Mouse (Mus musculus) cerebral cortex, adult 2 months (tissue): ENCODE measurements around the gene Epb41l3.

Experiments
- WGBS: fragments of 180-500 bp; shearing (Covaris S2); methylation state at CpG from one replicate; pipeline ENCODE4 v1.1.7; 2018; 5-methylcytosine and 5-hydroxymethylcytosine counted together

The Epb41l3 gene

DNA sequence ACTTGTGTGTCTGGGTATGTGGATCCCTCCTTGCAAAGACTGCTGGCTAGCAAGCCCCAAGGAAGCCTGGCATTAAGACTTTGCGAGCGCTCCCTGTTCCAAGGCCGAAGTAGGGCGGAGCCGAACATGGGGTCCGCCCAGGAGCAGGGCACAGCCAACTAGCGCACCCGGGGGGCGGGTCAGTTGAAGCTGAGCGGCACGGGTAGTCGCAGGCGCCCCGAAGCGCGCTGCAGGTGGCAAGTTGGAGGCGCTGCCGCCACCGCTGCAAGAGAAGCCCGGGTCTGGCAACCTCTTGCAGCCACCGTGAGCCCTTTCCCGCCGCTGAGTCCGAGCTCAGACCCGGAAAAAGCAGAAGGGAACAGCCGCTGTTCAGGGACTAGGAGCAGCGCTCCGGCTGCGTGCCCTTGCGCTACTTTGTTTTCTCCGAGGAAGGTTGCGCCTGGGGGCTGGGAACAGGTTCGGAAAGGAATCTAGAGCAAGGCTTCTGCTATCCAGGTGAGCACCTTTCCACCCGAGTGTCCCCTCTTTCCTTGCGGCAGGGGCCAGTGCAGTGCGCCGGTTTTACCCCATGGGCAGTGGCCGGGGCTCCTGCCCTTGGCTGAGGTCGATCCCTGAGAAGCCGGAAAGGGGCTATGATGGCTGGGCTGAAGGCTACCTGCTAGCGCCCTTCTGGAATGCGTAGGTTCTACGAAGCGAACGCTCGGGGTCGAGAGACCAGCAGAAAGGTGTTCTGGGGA, at the start of gene Epb41l3:
Gene Epb41l3, plus strand, starts transcription at position 183 of the 737 bp plus-strand sequence.
- WGBS = 1% methylated on average over 47 of the region's 47 CpGs

GRCm38 (mm10) chr17:69038760-69039675, 36.5 kb upstream of the Epb41l3 start:
- 70% methylated on average over 12 of the region's 12 CpGs for WGBS

GRCm38 (mm10) chr17:69041516-69041915, 34.0 kb upstream of the Epb41l3 start:
- 70% methylated on average over 4 of the region's 4 CpGs for WGBS

GRCm38 (mm10) chr17:69048826-69049225, 26.7 kb upstream of the Epb41l3 start:
- WGBS = 69% methylated on average over 3 of the region's 3 CpGs

DNA sequence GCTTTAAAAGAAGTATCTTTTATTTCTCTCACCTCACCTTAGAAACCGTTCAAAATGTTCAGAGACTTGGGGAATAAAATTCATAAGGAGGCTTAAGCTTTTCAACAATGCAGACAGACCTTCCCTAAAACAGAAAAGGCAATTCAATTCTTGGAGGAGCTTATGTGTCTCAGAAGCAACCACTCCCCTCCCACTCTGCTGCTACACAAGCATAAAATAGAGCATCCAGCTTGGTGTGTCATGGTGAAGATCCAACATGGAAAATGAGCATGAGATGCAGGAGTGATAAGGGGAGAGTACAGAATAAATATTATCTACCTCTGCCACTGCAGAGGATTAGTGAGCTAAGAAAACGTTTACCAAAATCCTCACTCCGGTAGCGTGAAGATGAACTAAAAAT, 21.5 kb upstream of the Epb41l3 start:
- 50% methylated on average over 4 of the region's 4 CpGs for WGBS

GRCm38 (mm10) chr17:69059760-69060159, 15.7 kb upstream of the Epb41l3 start:
- 56% methylated on average over 7 of the region's 7 CpGs for WGBS

DNA sequence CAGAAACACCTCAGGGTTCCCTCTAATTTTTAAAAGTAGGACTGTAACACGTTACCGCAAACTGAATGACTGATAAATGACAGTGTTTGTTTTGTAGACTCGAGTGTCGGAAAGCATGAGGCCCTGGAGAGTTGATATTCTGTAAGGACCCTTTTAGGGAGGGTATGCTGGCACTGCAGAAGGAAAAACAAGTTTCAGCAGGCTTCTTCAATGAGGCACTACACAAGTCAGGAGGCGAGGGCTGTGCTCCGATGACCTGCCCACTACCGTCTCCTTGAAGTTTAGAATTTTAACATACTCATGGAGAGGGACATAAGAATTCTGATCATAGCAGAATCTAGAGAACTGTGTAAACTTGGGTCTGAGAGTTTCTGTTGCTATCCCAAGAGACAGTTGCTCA, 15.1 kb upstream of the Epb41l3 start:
- 85% methylated on average over 7 of the region's 7 CpGs for WGBS

GRCm38 (mm10) chr17:69061883-69062745, 13.4 kb upstream of the Epb41l3 start:
- 86% methylated on average over 9 of the region's 9 CpGs for WGBS

DNA sequence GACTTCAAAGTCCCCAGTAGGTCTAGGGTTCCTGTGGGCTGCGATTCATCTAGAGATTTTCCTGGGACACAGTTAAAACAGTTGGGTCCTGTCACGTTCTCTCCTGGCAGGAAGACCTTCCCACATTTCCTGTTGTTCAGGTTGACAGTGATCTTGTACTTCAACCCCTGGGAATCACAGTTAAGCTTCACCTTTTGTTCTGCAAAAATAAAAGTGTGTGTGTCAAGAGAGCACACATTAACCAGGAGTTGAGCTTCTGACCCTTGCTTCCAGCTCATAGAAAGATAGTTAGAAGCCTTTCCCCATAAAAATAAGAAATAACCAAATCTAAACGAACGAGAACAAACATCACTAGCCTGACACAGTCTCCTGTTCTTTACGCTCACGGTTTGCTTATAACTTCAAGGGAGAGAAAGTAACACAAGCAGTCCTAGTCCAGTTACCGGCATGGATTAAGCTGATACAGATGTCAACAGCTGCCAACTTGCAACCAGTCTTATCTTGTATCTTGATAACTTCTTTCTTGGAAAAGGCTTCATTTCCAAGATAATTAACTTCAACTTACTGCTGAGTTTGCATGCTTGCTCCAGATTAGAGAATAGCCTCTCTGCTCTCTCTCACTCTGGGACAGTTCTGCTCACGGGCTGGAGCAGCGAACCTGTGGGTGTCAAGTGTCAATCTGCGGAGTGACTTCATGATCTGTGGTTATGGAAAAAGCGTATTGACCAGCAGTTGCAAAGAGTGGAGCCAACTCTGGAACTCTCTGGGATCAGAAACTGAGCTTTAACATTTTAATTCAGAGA, 7.3 kb upstream of the Epb41l3 start:
- WGBS = 77% methylated on average over 11 of the region's 11 CpGs

DNA sequence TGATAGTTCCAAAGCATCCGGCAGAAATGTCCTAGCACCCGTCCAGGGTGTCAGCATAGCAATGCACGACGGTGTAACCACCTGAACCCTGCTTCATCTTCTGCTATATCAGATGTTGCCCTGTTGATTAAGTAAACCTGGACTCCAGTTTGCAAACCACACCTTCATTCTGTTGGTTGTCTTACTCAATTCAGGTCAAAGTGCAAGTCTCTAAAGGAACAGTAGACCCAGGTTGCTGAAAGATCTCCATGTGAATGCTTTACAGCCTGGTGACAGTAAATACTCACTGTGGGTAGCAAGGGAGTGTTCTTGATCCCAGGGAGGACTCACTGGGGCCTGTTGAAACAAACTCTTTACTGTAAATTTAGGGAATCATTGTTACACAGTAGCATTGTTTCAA, 1.4 kb upstream of the Epb41l3 start:
- WGBS = 93% methylated on average over 4 of the region's 4 CpGs

DNA sequence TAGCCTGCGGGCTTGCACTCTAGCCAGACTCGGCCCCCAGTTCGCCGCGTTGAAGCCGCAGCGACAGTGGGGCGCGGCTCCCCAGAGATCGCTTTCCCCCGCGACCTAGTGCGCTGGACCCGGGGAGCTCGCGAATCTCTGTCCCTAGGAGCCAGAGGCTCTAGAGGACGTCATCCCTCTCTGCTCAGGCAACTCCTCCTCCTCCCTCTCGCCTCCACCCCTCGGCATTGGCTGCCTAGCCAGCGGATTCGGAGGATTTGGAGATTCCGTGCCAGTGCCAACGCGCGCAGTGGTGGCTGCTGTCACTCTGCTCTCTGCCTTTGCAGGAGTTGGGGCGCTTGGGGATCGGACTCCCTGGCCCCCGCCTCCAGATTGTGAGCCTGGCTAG, 749 bp downstream of the Epb41l3 start:
- under 1% methylated on average over 28 of the region's 28 CpGs for WGBS

GRCm38 (mm10) chr17:69076747-69077543, 1.5 kb downstream of the Epb41l3 start:
- 4% methylated on average over 25 of the region's 25 CpGs for WGBS

GRCm38 (mm10) chr17:69077544-69077920, 2.0 kb downstream of the Epb41l3 start:
- WGBS = 18% methylated on average over 11 of the region's 11 CpGs

GRCm38 (mm10) chr17:69082316-69082715, 6.8 kb downstream of the Epb41l3 start:
- WGBS = 94% methylated on average over 7 of the region's 7 CpGs

DNA sequence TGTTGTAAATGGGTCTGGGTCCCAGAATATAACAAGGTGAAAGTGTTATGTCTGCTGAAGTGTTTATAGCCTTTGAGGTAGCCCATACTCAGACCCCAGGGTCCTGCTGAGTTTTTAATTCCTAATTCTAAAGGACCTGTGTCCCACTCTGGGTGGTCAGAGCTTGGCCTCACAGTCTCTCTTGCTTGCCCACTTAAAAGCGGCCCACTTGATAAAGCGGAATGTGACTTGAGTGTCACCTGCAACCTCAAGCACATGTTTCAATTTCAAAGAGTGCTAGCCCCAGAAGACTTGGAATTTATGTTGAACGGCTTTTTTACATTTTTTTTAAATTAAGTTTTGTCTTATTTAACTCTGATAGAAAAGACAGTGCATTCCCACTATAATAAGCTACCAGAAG, 16.1 kb downstream of the Epb41l3 start:
- 98% methylated on average over 3 of the region's 3 CpGs for WGBS

- WGBS = 61% methylated on average over 4 of the region's 4 CpGs
Observed at GRCm38 (mm10) chr17:69097068-69097467, 21.6 kb downstream of the Epb41l3 start.

DNA sequence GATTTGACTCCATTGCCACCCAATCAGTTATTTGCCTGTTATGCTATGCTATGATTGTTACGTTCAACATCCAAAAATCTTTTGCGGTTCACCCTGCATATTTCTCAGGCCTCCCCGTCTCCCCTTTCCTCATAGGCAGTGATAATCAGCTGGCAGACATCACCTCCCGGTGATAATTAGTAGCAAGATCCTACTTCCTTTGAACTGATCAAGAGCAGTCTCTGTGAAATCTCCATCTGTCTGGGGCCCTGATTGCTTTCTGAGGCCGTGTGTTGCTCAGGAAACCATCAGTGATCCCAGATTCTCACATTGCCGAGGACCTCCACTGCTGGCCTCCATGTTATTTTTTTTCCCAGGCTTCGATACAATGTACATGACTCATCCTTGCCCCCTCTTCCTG, 22.5 kb downstream of the Epb41l3 start:
- 72% methylated on average over 7 of the region's 7 CpGs for WGBS

DNA sequence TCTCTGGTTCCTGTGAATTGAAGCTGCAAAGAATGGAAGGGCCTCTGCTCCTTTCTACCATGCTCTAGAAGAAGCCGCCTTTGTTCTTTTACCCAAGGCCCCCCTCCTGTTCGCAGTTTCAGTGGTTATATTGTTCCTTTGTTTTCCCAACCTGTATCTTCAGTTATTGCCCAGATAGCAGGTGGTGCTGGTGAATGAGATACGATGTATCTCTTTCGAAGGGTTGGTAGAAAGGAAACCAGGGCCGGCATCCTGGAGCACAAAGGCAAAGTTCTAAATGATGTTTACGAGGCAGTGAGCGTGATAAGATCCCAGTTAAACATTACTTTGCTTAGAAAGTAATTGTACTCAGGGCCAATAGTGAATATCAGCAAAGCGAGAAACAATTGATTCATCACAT, 27.8 kb downstream of the Epb41l3 start:
- 79% methylated on average over 8 of the region's 8 CpGs for WGBS

DNA sequence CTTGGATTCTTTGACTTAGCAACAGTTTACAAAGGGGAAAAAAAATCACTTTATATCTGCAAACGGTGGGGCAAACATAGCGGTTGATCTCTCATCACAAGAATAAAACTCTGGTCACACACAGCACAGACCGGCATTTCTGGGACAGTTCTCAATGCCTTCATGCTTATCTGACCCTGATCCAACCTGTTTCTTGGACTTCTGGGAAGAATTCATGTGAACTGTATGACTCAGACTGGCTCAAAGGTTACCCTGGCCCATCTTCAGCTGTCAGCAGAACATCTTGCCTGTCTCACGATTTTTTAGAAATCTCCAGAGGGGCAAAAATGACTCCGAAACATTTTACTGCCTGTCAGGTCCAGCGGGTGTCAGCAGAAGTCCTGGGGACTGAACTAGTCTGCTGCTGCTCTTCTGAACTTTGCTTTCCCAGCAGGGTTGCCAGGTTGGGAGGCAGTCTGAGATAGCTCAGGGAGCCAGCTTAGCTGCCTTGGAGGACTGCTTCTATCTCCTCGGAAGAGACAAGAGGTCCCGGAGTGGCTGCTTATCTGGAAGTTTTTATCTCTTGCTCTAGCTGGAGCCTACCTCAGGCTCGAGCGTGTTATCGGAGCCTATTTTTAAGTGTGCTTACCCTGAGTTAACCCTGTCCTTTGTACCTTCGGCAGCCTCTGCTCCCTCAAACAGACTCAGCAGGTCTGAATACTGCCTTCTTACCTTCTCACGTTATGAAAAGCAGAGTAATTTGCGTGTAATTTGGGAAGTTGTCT, 29.7 kb downstream of the Epb41l3 start:
- 63% methylated on average over 14 of the region's 14 CpGs for WGBS
